Mouse (Mus musculus) hindbrain, embryonic 10.5 days (tissue): ENCODE results near the gene Stxbp1. TPM values are rescaled to one million over a fixed set of nuclear protein-coding genes. Genes with fewer than 3 reads are reported as not detected.

Source experiments
- DNase-seq: peaks from one replicate; pipeline ENCODE4 v3.0.0-alpha.2; 2017; ENCODE audit warnings: low spot score
- H3K27ac ChIP-seq: fragments of 300-500 bp; sonication (generic); 2 replicates; pipeline ENCODE4 v1.5.1; 2016; ENCODE audit warnings: mild to moderate bottlenecking, moderate library complexity
- H3K27me3 ChIP-seq: fragments of 300-500 bp; sonication (generic); 2 replicates; pipeline ENCODE4 v1.6.1; 2016; ENCODE audit warnings: mild to moderate bottlenecking; ENCODE audit not compliant: poor library complexity, insufficient read depth, severe bottlenecking
- H3K36me3 ChIP-seq: fragments of 300-500 bp; sonication (generic); 2 replicates; pipeline ENCODE4 v1.6.1; 2016; ENCODE audit warnings: mild to moderate bottlenecking, moderate library complexity
- H3K4me1 ChIP-seq: fragments of 300-500 bp; sonication (generic); replicated peaks from 2 replicates; pipeline ENCODE4 v1.6.1; 2016; ENCODE audit warnings: mild to moderate bottlenecking
- H3K4me3 ChIP-seq: fragments of 300-500 bp; sonication (generic); 2 replicates; pipeline ENCODE4 v1.5.1; 2016; ENCODE audit warnings: mild to moderate bottlenecking, moderate library complexity
- H3K9me3 ChIP-seq: fragments of 300-500 bp; sonication (generic); 2 replicates; pipeline ENCODE4 v1.6.1; 2016; ENCODE audit warnings: mild to moderate bottlenecking, moderate library complexity
- WGBS: fragments of 180-500 bp; shearing (Covaris S2); methylation state at CpG from one replicate; pipeline ENCODE4 v1.1.7; 2016; 5-methylcytosine and 5-hydroxymethylcytosine counted together
- polyA plus RNA-seq: library from polyadenylated mRNA; unstranded; fragments of >200 nt; fragmentation: Nextera tagmentation; extraction: Ambion mirVana; gene quantifications from 2 replicates; pipeline ENCODE4 v1.2.1, GENCODE M21; 2016

The Stxbp1 gene
- polyA plus RNA-seq, 1 experiment from 2014 or later, result 63.3 TPM

DNA sequence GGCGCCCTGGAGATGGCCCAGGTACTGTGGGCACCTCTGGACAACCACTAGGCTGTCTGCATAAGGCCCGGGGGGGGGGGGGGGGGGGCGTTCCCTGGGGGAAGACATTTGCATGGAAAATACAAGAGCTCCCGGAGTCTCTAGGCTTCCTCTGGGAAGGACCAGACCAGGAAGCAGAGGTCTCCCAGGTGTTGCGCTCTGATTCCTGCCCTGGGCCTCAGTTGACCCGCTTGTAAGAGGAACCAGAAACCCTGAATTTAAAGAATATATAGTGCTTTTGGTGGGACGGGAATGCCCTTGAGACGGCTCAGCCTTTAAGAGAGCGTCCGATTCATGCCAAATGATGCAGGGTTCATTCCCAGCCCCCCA lies 95.4 kb downstream of the Stxbp1 start:
- 17% methylated on average over 10 of the region's 10 CpGs for WGBS
- peaks cover 21% of the 10 kb centered on the region; the same call in 1 of the 2 replicates for H3K27me3 ChIP-seq
- H3K27ac ChIP-seq, result peak overlapping the region; percentile 83

GRCm38 (mm10) chr2:32750887-32751664 lies 96.0 kb downstream of the Stxbp1 start:
- H3K27me3 ChIP-seq, result peaks cover 21% of the 10 kb centered on the region; the same call in 1 of the 2 replicates
- H3K27ac ChIP-seq, result peak overlapping the region; percentile 83
- peaks cover 62% of the 10 kb centered on the region for H3K36me3 ChIP-seq
- H3K9me3 ChIP-seq, result no peaks in the 10 kb centered on the region
- H3K4me3 ChIP-seq, result peak overlapping the region; percentile 53
- H3K4me1 ChIP-seq, result peaks cover 38% of the 10 kb centered on the region
- DNase-seq, result peak; percentile 86
- WGBS, result 5% methylated on average over 31 of the region's 31 CpGs

More for the DNA sequence above, 95.4 kb downstream of the Stxbp1 start:
- peaks cover 37% of the 10 kb centered on the region for H3K4me1 ChIP-seq
- H3K36me3 ChIP-seq, result peaks cover 56% of the 10 kb centered on the region
- no peaks in the 10 kb centered on the region for H3K9me3 ChIP-seq
- DNase-seq, result no peak
- H3K4me3 ChIP-seq, result peak overlapping the region; percentile 53

DNA sequence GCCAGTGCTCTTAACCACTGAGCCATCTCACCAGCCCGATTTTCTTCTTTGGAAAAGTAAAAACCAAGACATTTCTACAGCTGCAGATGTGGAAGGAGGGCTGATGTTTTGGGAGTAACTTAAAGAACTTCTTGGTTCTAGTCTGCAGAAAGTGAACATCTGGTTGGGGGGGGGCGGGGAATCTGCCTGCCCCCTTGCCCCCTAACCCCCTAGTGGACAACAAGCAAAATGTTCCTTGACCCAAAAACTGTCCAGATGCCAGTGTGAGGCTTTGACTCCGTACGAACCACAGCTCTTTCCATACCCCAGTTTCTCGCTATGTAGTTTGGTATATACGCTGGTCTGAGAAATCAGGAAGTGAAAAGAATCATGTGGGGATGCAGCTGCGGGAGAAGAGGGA lies 96.8 kb downstream of the Stxbp1 start:
- no peak for DNase-seq
- H3K36me3 ChIP-seq, result peaks cover 70% of the 10 kb centered on the region
- WGBS, result 72% methylated on average over 7 of the region's 7 CpGs
- H3K4me3 ChIP-seq, result peak overlapping the region; percentile 53; the same call in 1 of the 2 replicates
- H3K9me3 ChIP-seq, result no peaks in the 10 kb centered on the region
- H3K27ac ChIP-seq, result peak overlapping the region; percentile 83; the same call in 1 of the 2 replicates
- H3K27me3 ChIP-seq, result peaks cover 21% of the 10 kb centered on the region; the same call in 1 of the 2 replicates
- H3K4me1 ChIP-seq, result peaks cover 41% of the 10 kb centered on the region

- 91% methylated on average over 16 of the region's 16 CpGs for WGBS
- DNase-seq, result no peak
- Histone ChIP-seq H3K9me3 (no peaks in the 10 kb centered on the region), H3K27ac (0 out of 2 replicates have a peak overlapping the region, but pooled peaks have one; percentile 31), H3K36me3 (peaks cover 68% of the 10 kb centered on the region), H3K4me3 (no peak overlapping the region), H3K4me1 (peaks cover 41% of the 10 kb centered on the region), H3K27me3 (peaks cover 12% of the 10 kb centered on the region; the same call in 1 of the 2 replicates)
Measured at GRCm38 (mm10) chr2:32749082-32749481, 98.0 kb downstream of the Stxbp1 start.

GRCm38 (mm10) chr2:32744272-32744982 lies 102.6 kb downstream of the Stxbp1 start:
- Histone ChIP-seq H3K27ac (no peak overlapping the region), H3K4me1 (peaks cover 38% of the 10 kb centered on the region), H3K4me3 (no peak overlapping the region), H3K36me3 (peaks cover 47% of the 10 kb centered on the region), H3K27me3 (peaks cover 44% of the 10 kb centered on the region), H3K9me3 (no peaks in the 10 kb centered on the region)
- 82% methylated on average over 15 of the region's 15 CpGs for WGBS
- no peak for DNase-seq

DNA sequence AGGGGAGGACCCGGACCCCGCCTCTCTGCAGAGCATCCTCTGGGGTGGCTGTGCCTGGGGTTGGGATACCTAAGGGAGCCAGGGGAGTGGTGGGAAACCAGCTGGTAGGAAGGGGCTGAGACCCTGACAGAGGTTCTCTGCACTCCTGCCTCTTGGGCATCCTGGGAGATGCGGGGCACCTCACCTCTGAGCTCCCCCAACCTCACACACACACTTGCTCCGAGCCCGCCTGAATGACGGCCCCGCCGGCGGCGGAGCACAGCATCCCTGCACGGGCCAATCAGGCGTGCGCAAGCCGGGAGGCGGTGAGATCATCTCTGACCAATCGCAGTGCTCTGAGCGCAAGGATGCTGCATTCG lies 104.9 kb downstream of the Stxbp1 start:
- DNase-seq, result peak; percentile 79
- Histone ChIP-seq H3K9me3 (no peaks in the 10 kb centered on the region), H3K36me3 (peaks cover 28% of the 10 kb centered on the region), H3K4me1 (peaks cover 33% of the 10 kb centered on the region), H3K27ac (peak overlapping the region; percentile 90), H3K4me3 (peak overlapping the region; percentile 73), H3K27me3 (peaks cover 47% of the 10 kb centered on the region)
- 2% methylated on average over 18 of the region's 18 CpGs for WGBS

GRCm38 (mm10) chr2:32741273-32742172 lies 105.5 kb downstream of the Stxbp1 start:
- H3K9me3 ChIP-seq, result no peaks in the 10 kb centered on the region
- H3K27ac ChIP-seq, result peak overlapping the region; percentile 90
- peaks cover 47% of the 10 kb centered on the region for H3K27me3 ChIP-seq
- peaks cover 37% of the 10 kb centered on the region for H3K4me1 ChIP-seq
- peaks cover 22% of the 10 kb centered on the region for H3K36me3 ChIP-seq
- peak; percentile 66 for DNase-seq
- WGBS, result 2% methylated on average over 57 of the region's 58 CpGs
- H3K4me3 ChIP-seq, result peak overlapping the region; percentile 73

DNA sequence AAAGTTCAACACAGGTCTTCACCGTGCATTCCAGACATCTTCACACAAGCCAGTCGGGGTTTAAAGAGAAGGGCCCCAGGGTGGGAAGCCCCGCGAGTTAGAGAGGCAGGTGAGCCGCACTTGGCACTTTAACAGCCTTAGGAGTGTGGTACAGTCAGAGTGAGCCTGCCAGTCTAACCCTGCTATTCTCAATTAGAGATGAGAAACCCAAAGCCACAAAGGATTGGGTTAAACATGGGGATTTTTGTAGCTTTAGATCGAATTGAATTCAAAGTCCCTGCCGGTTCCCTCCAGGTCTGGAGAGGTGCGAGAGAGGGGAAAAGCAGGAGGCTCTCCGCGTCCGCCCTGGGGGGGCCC lies 106.2 kb downstream of the Stxbp1 start, which contains the start of gene 6330409D20Rik:
TSS of gene 6330409D20Rik (minus strand) at position 101 of the 357 bp plus-strand sequence.
- Histone ChIP-seq H3K4me3 (peak within 1 kb of the TSS; percentile 73), H3K27ac (peak within 1 kb of the TSS; percentile 90), H3K27me3 (peaks cover 47% of the 10 kb centered on the region), H3K36me3 (peaks cover 15% of the 10 kb centered on the region), H3K9me3 (no peaks in the 10 kb centered on the region), H3K4me1 (peaks cover 37% of the 10 kb centered on the region)
- no peak for DNase-seq
- WGBS, result 10% methylated on average over 11 of the region's 11 CpGs

DNA sequence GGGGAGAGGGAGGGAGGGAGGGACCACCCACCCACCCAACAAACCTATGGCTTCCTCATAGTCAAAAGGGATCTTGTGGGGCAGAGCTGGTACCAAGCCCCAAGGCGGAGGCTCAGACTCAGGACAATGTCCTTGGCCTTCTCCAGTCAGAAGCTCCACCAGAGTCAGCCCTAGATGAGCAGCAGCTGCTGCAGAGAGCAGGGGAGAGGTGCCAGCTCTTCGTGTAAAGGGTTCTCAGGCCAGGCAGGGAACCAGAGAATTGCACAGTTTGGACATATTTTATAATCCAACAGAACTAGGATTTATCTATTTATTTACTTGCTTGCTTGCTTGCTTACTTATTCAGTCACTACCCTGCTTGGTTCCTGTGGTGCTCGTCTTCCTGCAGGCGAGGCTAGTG lies 107.7 kb downstream of the Stxbp1 start:
- no peak for DNase-seq
- Histone ChIP-seq H3K36me3 (no peaks in the 10 kb centered on the region), H3K4me3 (no peak overlapping the region), H3K27ac (no peak overlapping the region), H3K4me1 (peaks cover 45% of the 10 kb centered on the region), H3K9me3 (no peaks in the 10 kb centered on the region), H3K27me3 (peaks cover 47% of the 10 kb centered on the region)
- 80% methylated on average over 4 of the region's 4 CpGs for WGBS

Other genes with a start within 250 kb of the Stxbp1 start
- gene St6galnac6, start 247.5 kb downstream of the Stxbp1 start, polyA plus RNA-seq, result 12.7 and 14.1 TPM in 2 replicates
- gene Ak1, start 225.5 kb downstream of the Stxbp1 start, polyA plus RNA-seq, result 26.9 and 37.6 TPM in 2 replicates
- gene Eng, start 200.7 kb downstream of the Stxbp1 start, polyA plus RNA-seq, result 28.8 and 35.8 TPM in 2 replicates
- 25.9 and 29.5 TPM in 2 replicates for gene Fpgs, start 143.1 kb downstream of the Stxbp1 start, polyA plus RNA-seq
- 121 and 125 TPM in 2 replicates for gene Cdk9, start 134.2 kb downstream of the Stxbp1 start, polyA plus RNA-seq
- 27.6 and 39.1 TPM in 2 replicates for gene Sh2d3c, start 126.2 kb downstream of the Stxbp1 start, polyA plus RNA-seq
- 1.3 and 1.7 TPM in 2 replicates for gene 6330409D20Rik, start 106.2 kb downstream of the Stxbp1 start, polyA plus RNA-seq
- gene Tor2a, start 90.0 kb downstream of the Stxbp1 start, polyA plus RNA-seq, result 56.9 and 61.6 TPM in 2 replicates
- 0.31 and 0.73 TPM in 2 replicates for gene Ttc16, start 71.6 kb downstream of the Stxbp1 start, polyA plus RNA-seq
- 5.7 and 7.2 TPM in 2 replicates for gene Ptrh1, start 71.5 kb downstream of the Stxbp1 start, polyA plus RNA-seq
- 1.1 and 1.2 TPM in 2 replicates for gene Cfap157, start 62.8 kb downstream of the Stxbp1 start, polyA plus RNA-seq
- 34.3 and 36.1 TPM in 2 replicates for gene Fam129b, start 28.9 kb upstream of the Stxbp1 start, polyA plus RNA-seq
- gene Rpl12, start 114.3 kb upstream of the Stxbp1 start, polyA plus RNA-seq, result 131 and 166 TPM in 2 replicates
- 11.5 TPM in 2 replicates for gene Lrsam1, start 114.4 kb upstream of the Stxbp1 start, polyA plus RNA-seq
- gene Slc2a8, start 134.8 kb upstream of the Stxbp1 start, polyA plus RNA-seq, result 21.3 and 27.4 TPM in 2 replicates